Mouse (Mus musculus): ENCODE results near the gene 2310061I04Rik.
A peak's percentile ranks its signal among the peaks of the same experiment; 100 is the strongest.
"Not testable (repeated sequence)": the region's sequence is repeated elsewhere in the genome, so short reads cannot be mapped to it uniquely, and the experiment has no call there.

The 2310061I04Rik gene

GRCm38 (mm10) chr17:35896781-35897643 lies at the start of gene 2310061I04Rik:
TSS of gene 2310061I04Rik (minus strand) at chr17:35897431.
- peak; percentile 93 to 97 for DNase-seq

DNA sequence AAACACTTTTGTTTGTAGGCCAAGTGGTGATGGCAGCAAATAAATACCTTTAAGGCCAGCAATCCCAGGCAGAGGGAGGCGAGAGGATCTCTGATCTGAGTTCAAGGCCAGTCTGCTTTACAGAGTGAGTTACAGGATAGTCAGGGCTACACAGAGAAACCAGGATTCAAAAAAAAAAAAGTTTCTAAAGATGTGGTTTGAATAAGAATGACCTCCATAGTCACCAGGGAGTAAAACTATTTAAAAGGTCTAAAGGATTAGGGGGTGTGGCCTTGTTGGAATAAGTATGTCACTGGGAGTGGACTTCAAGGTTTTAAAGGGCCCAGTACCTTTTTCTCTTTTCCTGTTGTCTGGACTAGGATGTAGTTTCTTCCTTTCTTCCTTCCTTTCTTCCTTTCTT lies 42.7 kb upstream of the 2310061I04Rik start:
- DNase-seq, result no peak

GRCm38 (mm10) chr17:35939108-35939507 lies 41.9 kb upstream of the 2310061I04Rik start:
- DNase-seq, result no peak

- DNase-seq, result peak; percentile 66 to 73
These were observed 40.6 kb upstream of the 2310061I04Rik start for GRCm38 (mm10) chr17:35937700-35938348.

DNA sequence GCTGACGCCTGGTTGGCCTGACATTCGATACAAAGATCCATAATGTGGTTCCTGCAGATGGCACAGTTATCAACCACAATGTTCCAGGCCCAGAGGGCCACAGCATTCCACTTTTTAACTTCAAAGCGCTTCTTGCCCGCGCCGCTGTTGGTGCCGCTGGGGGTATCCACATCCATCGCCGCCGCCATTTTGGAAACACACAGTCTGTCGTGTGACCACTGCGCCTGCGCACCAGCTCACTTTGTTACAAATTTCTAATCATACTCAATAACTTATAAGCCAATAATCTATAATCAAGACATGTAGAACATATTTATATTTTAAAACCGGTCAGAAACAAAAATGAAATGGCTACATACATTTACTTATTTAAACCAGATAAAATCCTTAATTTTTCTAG lies 38.5 kb upstream of the 2310061I04Rik start:
- DNase-seq, result not testable (repeated sequence)

GRCm38 (mm10) chr17:35932608-35933007 lies 35.4 kb upstream of the 2310061I04Rik start:
- no peak for DNase-seq

DNA sequence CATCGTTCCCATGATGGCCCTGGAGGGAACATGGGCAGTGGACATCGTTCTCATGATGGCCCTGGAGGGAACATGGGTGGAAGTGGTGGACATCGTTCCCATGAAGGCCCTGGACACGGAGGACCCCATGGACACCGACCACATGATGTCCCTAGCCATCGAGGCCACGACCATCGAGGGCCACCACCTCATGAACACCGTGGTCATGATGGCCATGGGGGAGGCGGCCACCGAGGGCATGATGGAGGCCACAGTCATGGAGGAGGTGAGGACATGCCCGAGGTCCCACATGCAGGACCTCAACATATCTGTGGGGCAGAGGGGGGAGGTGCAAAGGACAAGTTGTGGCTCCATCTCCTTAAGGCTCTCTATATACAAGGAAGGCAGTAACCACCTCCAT lies 33.4 kb upstream of the 2310061I04Rik start:
- DNase-seq, result no peak

DNA sequence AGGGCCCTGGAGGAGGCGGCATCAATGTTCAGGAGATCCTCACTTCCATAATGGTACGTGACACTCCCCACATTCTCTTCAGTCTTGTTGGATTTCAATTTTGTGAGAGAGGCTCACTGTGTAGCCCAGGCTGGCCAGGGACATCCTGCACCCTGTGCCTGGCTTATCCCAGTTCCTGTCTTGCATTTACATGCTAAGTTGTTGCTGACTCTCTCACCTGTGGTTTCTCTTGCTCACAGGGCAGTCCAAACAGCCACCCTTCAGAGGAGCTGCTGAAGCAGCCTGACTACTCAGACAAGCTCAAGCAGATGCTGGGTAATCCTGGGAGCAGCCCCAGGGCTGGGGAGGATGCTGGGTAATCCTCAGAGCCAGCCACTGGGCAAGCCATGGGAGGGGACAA lies 32.3 kb upstream of the 2310061I04Rik start:
- no peak for DNase-seq

DNA sequence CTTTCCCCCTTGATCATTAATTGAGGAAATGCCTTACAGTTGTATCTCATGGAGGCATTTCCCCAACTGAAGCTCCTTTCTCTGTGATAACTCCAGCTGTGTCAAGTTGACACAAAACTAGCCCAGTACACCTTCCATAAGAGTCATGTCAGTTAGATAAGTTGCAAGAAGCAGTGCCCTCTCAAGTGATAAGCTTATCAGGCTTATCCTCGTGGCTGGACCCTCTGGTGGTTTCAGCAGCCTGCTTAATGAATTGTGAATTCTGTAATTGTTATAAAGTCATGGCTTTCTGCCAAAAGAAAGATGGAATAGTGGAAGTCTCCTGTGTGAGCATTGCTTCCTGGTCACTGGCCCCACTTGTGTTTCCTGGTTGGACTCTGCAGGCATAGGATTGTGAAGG lies 30.2 kb upstream of the 2310061I04Rik start:
- no peak for DNase-seq

- DNase-seq, result peak in 1 of 2 experiments; percentile 35
These were observed 26.1 kb upstream of the 2310061I04Rik start for GRCm38 (mm10) chr17:35923281-35923680.

GRCm38 (mm10) chr17:35922566-35922965 lies 25.3 kb upstream of the 2310061I04Rik start:
- no peak for DNase-seq

DNA sequence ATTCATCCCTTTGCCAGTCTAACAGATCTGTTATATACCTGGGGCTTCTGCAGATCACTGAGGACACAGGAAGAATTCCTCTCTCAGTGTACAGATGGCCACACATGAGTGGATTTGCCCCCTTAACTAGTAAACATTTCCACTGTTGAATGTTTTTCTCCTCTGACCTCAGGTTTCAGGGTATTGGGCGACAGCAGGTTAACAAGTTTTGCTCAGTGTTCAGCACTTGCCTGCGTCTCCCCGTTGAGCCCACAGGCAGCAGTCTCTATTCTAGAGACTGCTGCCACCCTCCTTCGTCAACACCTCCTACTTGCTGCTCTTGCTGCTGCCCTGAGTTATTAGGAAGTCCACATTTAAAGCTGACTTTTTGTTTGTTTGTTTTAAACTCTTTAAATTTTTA lies 24.5 kb upstream of the 2310061I04Rik start:
- DNase-seq, result no peak

DNA sequence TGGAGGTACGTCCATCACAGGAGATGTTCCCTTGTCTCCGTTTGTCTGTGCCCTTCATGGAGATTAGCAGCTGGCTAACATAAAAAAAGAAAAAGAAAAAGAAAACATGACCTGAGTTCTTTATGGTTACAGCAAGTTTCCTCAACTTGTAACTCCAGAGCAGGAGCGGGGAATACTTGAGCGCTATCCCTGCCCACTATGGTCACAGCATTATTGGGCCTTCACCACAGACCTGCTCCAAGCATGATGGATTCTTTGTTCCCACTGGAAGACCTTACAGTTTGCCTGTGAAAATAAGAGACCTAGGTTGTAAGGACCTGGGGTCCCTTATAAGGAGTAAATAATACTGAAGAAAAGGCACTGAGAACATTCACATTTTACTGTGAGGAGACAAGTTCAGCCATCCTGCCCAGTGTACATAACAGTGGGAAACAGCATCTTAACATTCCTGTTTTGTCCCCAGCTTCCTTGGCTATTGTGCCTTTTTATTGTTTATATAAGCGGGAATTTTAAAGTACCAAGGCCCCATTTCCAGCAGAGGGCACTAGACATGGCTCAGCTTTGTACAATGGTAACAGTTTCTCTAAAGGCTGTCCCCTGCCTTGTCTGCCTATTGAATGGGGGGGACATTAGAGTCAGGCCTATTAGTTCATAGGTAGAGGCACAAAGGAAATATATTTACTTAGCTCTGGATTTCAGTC lies 23.8 kb upstream of the 2310061I04Rik start:
- DNase-seq, result peak; percentile 63 to 67

GRCm38 (mm10) chr17:35920384-35920783 lies 23.2 kb upstream of the 2310061I04Rik start:
- DNase-seq, result peak in 1 of 2 experiments; percentile 34

DNA sequence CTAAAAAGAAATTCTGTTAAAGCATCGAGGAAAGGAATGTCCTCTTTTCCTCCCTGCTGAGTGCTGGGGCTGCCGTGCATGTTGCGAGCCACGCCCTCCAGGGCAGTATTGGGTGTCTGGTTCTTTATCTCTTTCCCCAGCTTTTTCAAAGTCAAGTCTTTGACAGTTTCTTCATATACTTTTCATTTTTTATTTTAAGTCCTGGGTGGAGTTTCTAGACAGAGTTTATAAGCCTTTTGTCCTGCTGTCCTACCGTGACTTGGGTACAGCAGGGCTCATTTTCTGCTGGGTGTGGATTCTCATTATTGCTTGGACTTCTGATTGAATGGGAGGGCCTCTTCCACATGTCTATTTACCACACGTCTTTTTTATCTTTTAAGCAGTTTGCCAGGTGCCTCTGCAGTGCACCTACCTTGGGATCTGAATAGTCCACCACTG lies 22.7 kb upstream of the 2310061I04Rik start:
- peak; percentile 46 to 55 for DNase-seq

DNA sequence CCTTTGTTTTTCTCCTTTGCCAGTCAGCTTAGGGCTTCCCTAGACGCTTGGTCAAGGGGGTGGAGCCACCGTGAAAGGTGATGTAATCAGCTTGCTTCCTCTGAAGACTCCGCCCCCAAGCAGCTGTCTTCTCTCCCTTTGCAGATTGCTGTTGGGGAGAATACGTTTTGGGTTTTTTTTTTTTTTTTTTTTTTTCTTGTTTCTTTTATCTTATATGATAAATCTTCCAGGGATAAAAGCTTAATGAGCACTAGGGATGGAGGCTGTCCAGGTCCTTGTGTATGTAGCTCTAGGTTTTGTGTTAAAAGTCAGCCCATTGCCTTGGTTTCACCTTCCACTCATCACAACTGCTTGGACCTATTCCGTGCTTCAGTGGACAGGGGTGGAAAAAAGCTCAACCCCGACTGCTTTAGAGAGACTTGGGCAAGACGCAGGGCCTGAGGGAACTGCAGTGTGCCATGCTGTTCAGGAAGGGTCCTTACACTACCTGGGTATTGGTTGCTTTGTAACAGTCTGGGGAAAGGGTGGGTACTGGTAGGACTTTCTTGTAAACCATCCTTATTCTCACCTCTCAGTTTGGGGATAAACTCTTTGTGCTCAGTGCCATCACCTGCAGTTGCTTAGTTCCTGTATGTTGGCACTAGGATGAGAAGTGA lies 22.0 kb upstream of the 2310061I04Rik start:
- peak; percentile 97 to 98 for DNase-seq

GRCm38 (mm10) chr17:35918276-35919059 lies 21.2 kb upstream of the 2310061I04Rik start:
- peak; percentile 73 to 75 for DNase-seq

DNA sequence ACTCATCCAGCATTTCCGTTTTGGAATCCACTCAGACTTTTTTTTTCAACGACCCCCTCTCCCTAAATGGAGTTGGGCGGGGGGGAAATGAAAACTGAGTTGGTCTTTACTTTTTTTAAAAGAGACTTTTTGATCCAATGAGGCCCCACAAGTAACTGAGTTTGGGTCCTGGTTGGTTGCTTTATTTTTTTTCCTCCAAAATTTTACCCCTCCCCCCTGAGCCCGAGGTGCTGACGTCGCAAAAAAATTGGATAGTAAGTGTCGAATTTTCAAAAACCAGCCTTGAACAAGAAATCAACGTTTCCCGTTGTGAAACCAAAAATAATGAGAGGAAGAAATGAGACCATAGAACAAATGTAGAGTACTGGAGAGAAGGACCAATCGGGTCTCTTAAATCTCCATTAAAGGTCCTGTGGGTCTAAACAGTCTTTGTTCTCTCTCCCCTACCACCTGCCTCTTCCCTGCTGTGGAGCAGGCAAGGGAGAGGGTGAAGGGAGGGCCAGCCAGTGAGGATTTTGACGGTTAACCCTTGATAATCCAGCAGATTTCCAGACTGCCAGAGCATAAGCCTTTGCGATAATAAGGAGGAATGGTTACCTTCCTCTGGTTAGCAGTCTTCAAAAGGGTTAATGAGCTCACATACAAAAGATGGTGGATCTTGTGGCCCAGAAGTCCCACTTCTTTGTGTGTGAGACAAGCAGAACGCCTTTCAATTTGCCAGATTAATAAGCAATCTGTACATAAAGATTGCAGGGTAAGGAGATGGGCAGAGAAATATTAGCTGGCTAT lies 20.4 kb upstream of the 2310061I04Rik start:
- DNase-seq, result peak; percentile 84 to 85

- DNase-seq, result no peak
These were observed 19.9 kb upstream of the 2310061I04Rik start for GRCm38 (mm10) chr17:35917143-35917462.

DNA sequence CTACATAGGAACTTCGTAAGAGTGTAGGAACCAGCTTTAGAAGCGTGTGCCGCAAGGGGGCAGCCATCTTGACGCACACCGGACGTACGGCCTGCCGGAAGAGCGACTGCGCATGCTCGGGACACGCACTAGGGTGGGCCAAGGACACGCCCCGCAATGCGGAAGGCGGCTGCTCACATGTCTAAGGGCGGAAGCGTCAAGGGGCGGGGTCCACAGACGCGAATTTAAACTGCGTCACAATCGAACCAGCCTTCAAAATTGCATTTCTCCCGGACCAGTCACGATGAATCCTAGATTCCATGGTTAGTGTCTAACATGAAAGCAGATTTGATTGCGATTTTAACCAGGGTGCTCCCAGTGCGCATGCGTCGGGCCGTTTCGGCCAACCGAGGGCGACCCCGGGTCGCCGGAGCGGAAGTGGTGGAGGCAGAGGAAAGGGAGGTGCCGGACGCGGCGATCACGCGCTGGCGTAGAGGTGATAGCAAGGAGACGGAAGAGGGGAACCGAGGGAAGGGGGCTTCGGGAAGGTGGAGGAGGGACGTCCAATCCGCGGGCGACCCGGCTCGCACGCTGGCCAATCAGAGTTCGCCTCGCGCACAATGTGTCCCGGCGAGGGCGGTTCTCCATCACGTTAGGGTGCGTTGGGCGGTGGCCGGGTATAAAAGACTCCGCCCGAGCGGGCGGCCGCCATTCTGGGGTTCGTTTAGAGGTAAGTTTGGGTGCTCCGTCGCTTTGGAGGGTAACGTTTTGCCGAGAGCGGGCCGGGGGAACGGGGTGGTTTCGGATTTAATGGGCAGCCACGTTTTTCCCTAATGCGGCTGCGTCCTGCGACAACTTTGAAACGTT lies 19.3 kb upstream of the 2310061I04Rik start, which contains the start of the genes Mrps18b and Ppp1r10:
Mrps18b (minus strand) TSS at position 93 of the 846 bp plus-strand sequence.
Ppp1r10 (plus strand) TSS at position 138 of the 846 bp plus-strand sequence.
- DNase-seq, result peak; percentile 98 to 99
